21 mouse cellular contexts compared by ENCODE assay signal in genomic region chr15:71010362-71010761, GRCm38 (mm10).
A peak's percentile ranks its signal among the peaks of the same experiment; 100 is the strongest.
DNase-seq lines count a peak whose midpoint lies in the region; ATAC-seq and TF ChIP-seq lines count a peak whose summit lies in the region.
"Had no signal": no experiment of that assay in that cellular context is flagged by ENCODE, and none has a peak within 500 bp of the region (broad histone marks: within the 10 kb centered on the region; RNA-seq: fewer than 3 reads in every experiment).

No protein-coding gene starts in this region.

- ATAC-seq in hindbrain, embryonic 11.5 days (ENCODE audit: low FRiP score): peak; percentile 76
- no peak for ATAC-seq in hindbrain, embryonic 16.5 days
- ATAC-seq in midbrain, embryonic 11.5 days (ENCODE audit: low FRiP score): peak; percentile 45; the same call in 1 of the 2 replicates
- ATAC-seq in midbrain, postnatal 0 days (ENCODE audit: low FRiP score): no peak
- ATAC-seq in midbrain, embryonic 14.5 days (ENCODE audit: low FRiP score, low TSS enrichment): no peak; the same call in 1 of the 2 replicates
- no peak for ATAC-seq in lung, postnatal 0 days
- ATAC-seq: CD4-positive, CD25-positive, alpha-beta regulatory T cell, adult 4 months; forebrain, embryonic 16.5 days; inflammation-experienced regulatory T-cells, adult 6 months had no signal

- peak; percentile 5 for DNase-seq in embryo, embryonic 10.5 days (ENCODE audit: low spot score)
- no peak for DNase-seq in embryo, embryonic 11 days
- no peak for DNase-seq in hindbrain, embryonic 11.5 days (ENCODE audit: low spot score)
- DNase-seq in midbrain, embryonic 11.5 days (ENCODE audit: low spot score, missing footprints): peak; percentile 85
- no peak for DNase-seq in midbrain, postnatal 0 days (ENCODE audit: low spot score)
- peak; percentile 9 for DNase-seq in midbrain, embryonic 14.5 days
- DNase-seq in lung, postnatal 0 days (ENCODE audit: low spot score): no peak
- DNase-seq: adrenal gland, adult 8-10 months; adrenal gland, postnatal 36 days; B cell, adult 2 months; cerebellum, adult 2 months; cerebellum, postnatal 10 days; gastrocnemius, postnatal 25 days had no signal

- 42% methylated on average over 2 of the region's 2 CpGs for WGBS in hindbrain, embryonic 11.5 days
- 35% methylated on average over 2 of the region's 2 CpGs for WGBS in hindbrain, embryonic 16.5 days
- 50% methylated on average over 2 of the region's 2 CpGs for WGBS in midbrain, embryonic 11.5 days
- 49% methylated on average over 2 of the region's 2 CpGs for WGBS in midbrain, postnatal 0 days
- WGBS in midbrain, embryonic 14.5 days: 20% methylated on average over 2 of the region's 2 CpGs
- 63% methylated on average over 2 of the region's 2 CpGs for WGBS in lung, postnatal 0 days

- H3K9ac ChIP-seq in hindbrain, embryonic 11.5 days (ENCODE audit: low read depth, low read length): no peak overlapping the region
- no peak overlapping the region for H3K9ac ChIP-seq in hindbrain, embryonic 16.5 days (ENCODE audit: low read depth, low read length)
- no peak overlapping the region for H3K9ac ChIP-seq in midbrain, embryonic 11.5 days (ENCODE audit: low read length)
- H3K9ac ChIP-seq in midbrain, postnatal 0 days (replicated peaks; ENCODE audit: low read length, poor library complexity, severe bottlenecking): no peak overlapping the region
- H3K9ac ChIP-seq in midbrain, embryonic 14.5 days (replicated peaks; ENCODE audit: low read length): no peak overlapping the region
- no peak overlapping the region for H3K9ac ChIP-seq in lung, postnatal 0 days (replicated peaks; ENCODE audit: low read depth)
- H3K9ac ChIP-seq: embryonic facial prominence, embryonic 12.5 days; heart, embryonic 12.5 days; hindbrain, embryonic 14.5 days had no signal

- TF ChIP-seq EP300 in lung, postnatal 0 days (IDR thresholded peaks at IDR 0.05): no peak

- H3K36me3 ChIP-seq in hindbrain, embryonic 11.5 days (ENCODE audit: control insufficient read depth, insufficient read depth, low read length): no peaks in the 10 kb centered on the region
- no peaks in the 10 kb centered on the region for H3K36me3 ChIP-seq in hindbrain, embryonic 16.5 days (ENCODE audit: control insufficient read depth, insufficient read depth, low read length)
- H3K36me3 ChIP-seq in midbrain, embryonic 11.5 days (ENCODE audit: control insufficient read depth, insufficient read depth, low read length): no peaks in the 10 kb centered on the region
- H3K36me3 ChIP-seq in midbrain, postnatal 0 days (ENCODE audit: insufficient read depth, low read length): no peaks in the 10 kb centered on the region
- no peaks in the 10 kb centered on the region for H3K36me3 ChIP-seq in midbrain, embryonic 14.5 days (ENCODE audit: control insufficient read depth, insufficient read depth, low read length)
- no peaks in the 10 kb centered on the region for H3K36me3 ChIP-seq in lung, postnatal 0 days (ENCODE audit: insufficient read depth, low read length)
- H3K36me3 ChIP-seq: embryonic facial prominence, embryonic 12.5 days; G1E; heart, embryonic 12.5 days had no signal

- H3K4me3 ChIP-seq in hindbrain, embryonic 11.5 days (ENCODE audit: low read depth, low read length): no peak overlapping the region
- H3K4me3 ChIP-seq in hindbrain, embryonic 16.5 days (ENCODE audit: low read length): no peak overlapping the region
- H3K4me3 ChIP-seq in midbrain, embryonic 11.5 days (ENCODE audit: low read depth, low read length): no peak overlapping the region
- no peak overlapping the region for H3K4me3 ChIP-seq in midbrain, postnatal 0 days (ENCODE audit: low read depth, low read length)
- H3K4me3 ChIP-seq in midbrain, embryonic 14.5 days (replicated peaks; ENCODE audit: low read depth, low read length): no peak overlapping the region
- no peak overlapping the region for H3K4me3 ChIP-seq in lung, postnatal 0 days (ENCODE audit: low read depth, low read length)
- H3K4me3 ChIP-seq: embryonic facial prominence, embryonic 12.5 days; heart, embryonic 12.5 days had no signal

- H3K27ac ChIP-seq in hindbrain, embryonic 11.5 days (ENCODE audit: low read depth, low read length): peak overlapping the region; percentile 58; the same call in 1 of the 2 replicates
- no peak overlapping the region for H3K27ac ChIP-seq in hindbrain, embryonic 16.5 days (ENCODE audit: low read depth, low read length)
- no peak overlapping the region for H3K27ac ChIP-seq in midbrain, embryonic 11.5 days (ENCODE audit: low read depth, low read length)
- H3K27ac ChIP-seq in midbrain, postnatal 0 days (ENCODE audit: low read depth, low read length): no peak overlapping the region
- H3K27ac ChIP-seq in midbrain, embryonic 14.5 days (replicated peaks; ENCODE audit: low read depth, low read length): no peak overlapping the region
- H3K27ac ChIP-seq in lung, postnatal 0 days (ENCODE audit: low read length): no peak overlapping the region
- H3K27ac ChIP-seq: embryonic facial prominence, embryonic 12.5 days; hindbrain, embryonic 14.5 days had no signal

- TF ChIP-seq CTCF in midbrain, postnatal 0 days (IDR thresholded peaks at IDR 0.05): no peak
- no peak for TF ChIP-seq CTCF in lung, postnatal 0 days (IDR thresholded peaks at IDR 0.05)

- H3K9me3 ChIP-seq in hindbrain, embryonic 11.5 days (ENCODE audit: control insufficient read depth, low read length): no peaks in the 10 kb centered on the region
- H3K9me3 ChIP-seq in hindbrain, embryonic 16.5 days (ENCODE audit: control insufficient read depth, low read length): no peaks in the 10 kb centered on the region
- H3K9me3 ChIP-seq in midbrain, embryonic 11.5 days (ENCODE audit: control insufficient read depth, low read length): no peaks in the 10 kb centered on the region
- H3K9me3 ChIP-seq in midbrain, postnatal 0 days (ENCODE audit: low read length): no peaks in the 10 kb centered on the region
- no peaks in the 10 kb centered on the region for H3K9me3 ChIP-seq in midbrain, embryonic 14.5 days (ENCODE audit: control insufficient read depth, low read length)
- no peaks in the 10 kb centered on the region for H3K9me3 ChIP-seq in lung, postnatal 0 days (ENCODE audit: low read length)
- H3K9me3 ChIP-seq: embryonic facial prominence, embryonic 12.5 days; G1E; heart, embryonic 12.5 days had no signal

- H3K4me1 ChIP-seq in hindbrain, embryonic 11.5 days (replicated peaks; ENCODE audit: control insufficient read depth, insufficient read depth, low read length): no peaks in the 10 kb centered on the region
- H3K4me1 ChIP-seq in hindbrain, embryonic 16.5 days (ENCODE audit: control insufficient read depth, insufficient read depth, low read depth, low read length): no peaks in the 10 kb centered on the region
- H3K4me1 ChIP-seq in midbrain, embryonic 11.5 days (ENCODE audit: control insufficient read depth, insufficient read depth, low read length): peaks cover 9% of the 10 kb centered on the region; the same call in 1 of the 2 replicates
- H3K4me1 ChIP-seq in midbrain, postnatal 0 days (ENCODE audit: insufficient read depth, low read length): no peaks in the 10 kb centered on the region
- peaks cover 7% of the 10 kb centered on the region; the same call in 1 of the 2 replicates for H3K4me1 ChIP-seq in midbrain, embryonic 14.5 days (ENCODE audit: control insufficient read depth, insufficient read depth, low read length)
- no peaks in the 10 kb centered on the region for H3K4me1 ChIP-seq in lung, postnatal 0 days (ENCODE audit: insufficient read depth, low read depth, low read length)
- H3K4me1 ChIP-seq: embryonic facial prominence, embryonic 12.5 days; heart, embryonic 12.5 days had no signal

- H3K27me3 ChIP-seq in hindbrain, embryonic 11.5 days (ENCODE audit: control insufficient read depth, insufficient read depth, low read length): no peaks in the 10 kb centered on the region
- H3K27me3 ChIP-seq in hindbrain, embryonic 16.5 days (replicated peaks; ENCODE audit: control insufficient read depth, insufficient read depth, low read length): no peaks in the 10 kb centered on the region
- no peaks in the 10 kb centered on the region for H3K27me3 ChIP-seq in midbrain, embryonic 11.5 days (ENCODE audit: control insufficient read depth, insufficient read depth, low read length)
- H3K27me3 ChIP-seq in midbrain, postnatal 0 days (ENCODE audit: insufficient read depth, low read length): no peaks in the 10 kb centered on the region
- no peaks in the 10 kb centered on the region for H3K27me3 ChIP-seq in midbrain, embryonic 14.5 days (ENCODE audit: control insufficient read depth, insufficient read depth, low read length)
- no peaks in the 10 kb centered on the region for H3K27me3 ChIP-seq in lung, postnatal 0 days (replicated peaks; ENCODE audit: insufficient read depth, low read length)
- H3K27me3 ChIP-seq: embryonic facial prominence, embryonic 12.5 days; heart, embryonic 12.5 days had no signal

- H3K4me2 ChIP-seq in hindbrain, embryonic 11.5 days (replicated peaks; ENCODE audit: low read depth, low read length): no peak overlapping the region
- no peak overlapping the region for H3K4me2 ChIP-seq in hindbrain, embryonic 16.5 days (ENCODE audit: low read length)
- H3K4me2 ChIP-seq in midbrain, embryonic 11.5 days: no peak overlapping the region
- no peak overlapping the region for H3K4me2 ChIP-seq in midbrain, postnatal 0 days (ENCODE audit: low read depth, low read length, poor library complexity, severe bottlenecking)
- no peak overlapping the region for H3K4me2 ChIP-seq in midbrain, embryonic 14.5 days (ENCODE audit: low read length)
- H3K4me2 ChIP-seq in lung, postnatal 0 days (replicated peaks; ENCODE audit: low read depth, low read length): no peak overlapping the region
- H3K4me2 ChIP-seq: embryonic facial prominence, embryonic 12.5 days; heart, embryonic 12.5 days; hindbrain, embryonic 14.5 days had no signal

Comparison
In these comparisons a context has a peak if more than half of its experiments do, and no peak if none do; other contexts are left out.
1. DNase-seq: peak in embryo, embryonic 10.5 days (single experiment), midbrain, embryonic 11.5 days (single experiment) and midbrain, embryonic 14.5 days (single experiment); none in embryo, embryonic 11 days (single experiment), hindbrain, embryonic 11.5 days (single experiment), midbrain, postnatal 0 days (single experiment) and lung, postnatal 0 days (single experiment).
2. ATAC-seq: peak in hindbrain, embryonic 11.5 days (single experiment) and midbrain, embryonic 11.5 days (single experiment); none in hindbrain, embryonic 16.5 days (single experiment), midbrain, postnatal 0 days (single experiment), midbrain, embryonic 14.5 days (single experiment) and lung, postnatal 0 days (single experiment).